Mouse (Mus musculus): ENCODE measurements around the gene Usp36.

The Usp36 gene

DNA sequence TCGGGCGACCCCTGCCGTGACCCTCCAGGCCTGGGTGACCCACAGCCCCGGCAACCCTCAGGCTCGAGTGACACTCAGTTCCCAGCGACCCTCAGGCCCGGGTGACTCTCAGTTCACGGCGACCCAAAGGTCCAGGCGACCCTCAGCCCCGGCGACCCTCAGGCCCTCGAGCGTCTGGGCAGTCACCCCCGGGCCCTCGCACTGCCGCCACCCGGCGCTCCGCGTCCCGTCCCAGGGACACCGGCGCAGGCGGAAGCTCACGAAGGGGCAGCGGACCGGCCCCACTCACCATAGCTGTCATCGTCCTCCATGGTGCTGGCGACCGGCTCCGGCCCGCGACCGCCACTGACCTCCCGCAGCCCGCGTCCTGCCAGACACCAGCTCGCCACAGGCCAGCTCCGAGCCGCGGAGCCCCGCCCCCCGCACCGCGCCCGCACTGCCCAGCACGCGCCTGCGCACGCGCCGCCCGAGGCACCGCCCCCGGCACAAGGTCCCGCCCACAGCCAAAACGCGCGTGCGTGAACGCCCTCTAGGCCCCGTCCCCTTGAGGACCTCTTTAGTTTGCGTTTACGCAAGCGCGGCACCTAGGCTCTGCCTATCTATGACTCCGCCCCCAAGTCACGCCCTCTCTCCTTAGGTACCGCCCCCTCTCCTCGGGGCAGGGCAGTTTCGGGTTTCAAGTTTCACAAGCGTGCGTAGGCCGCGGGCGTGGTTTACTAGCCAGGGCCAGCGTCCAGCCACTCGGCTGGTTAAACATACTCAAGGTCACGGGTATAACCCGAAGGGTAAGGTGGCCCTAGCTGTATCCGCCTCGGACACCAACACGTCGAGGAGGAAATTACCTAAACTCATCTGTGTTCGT is 41.7 kb downstream of the Usp36 start, which contains the start of gene Cyth1:
Gene Cyth1, minus strand, starts transcription at position 443 of the 862 bp plus-strand sequence.
- peak; percentile 100 for DNase-seq (ENCODE audit: low read depth)

DNA sequence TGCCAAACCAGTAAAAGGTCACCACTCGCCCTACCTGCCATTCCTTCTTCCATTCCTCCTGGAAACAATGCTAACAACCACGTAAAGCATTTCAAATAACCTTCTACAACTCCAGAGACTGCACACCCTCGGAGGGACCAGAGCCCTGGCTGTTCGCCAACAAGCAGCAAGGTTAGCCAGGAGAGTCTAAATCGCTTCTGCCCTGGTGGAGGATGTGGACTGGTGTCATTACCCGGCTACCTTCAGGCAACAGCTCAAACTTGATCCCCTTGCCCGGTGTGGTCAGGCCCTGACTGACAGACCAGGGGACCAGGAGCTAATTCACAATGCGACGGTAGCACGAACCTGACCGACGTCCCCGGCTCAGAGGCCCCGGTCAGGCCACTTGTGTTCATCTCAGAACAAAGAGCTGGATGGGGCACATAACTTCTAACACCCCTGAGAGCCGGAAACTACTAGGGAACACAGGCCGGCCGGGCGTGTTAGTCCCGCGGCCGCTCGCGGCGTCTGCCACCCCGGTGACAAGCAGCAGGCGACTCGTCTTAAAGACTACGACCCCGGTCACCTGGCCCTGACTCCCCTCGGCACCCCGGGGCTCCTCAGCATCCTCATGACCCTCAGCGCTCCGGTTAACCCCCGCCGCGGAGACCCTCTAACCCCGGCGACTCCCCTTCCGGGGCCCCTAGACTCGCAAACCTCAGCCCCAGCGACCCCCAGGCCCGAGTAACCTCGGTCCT is 42.5 kb downstream of the Usp36 start:
- DNase-seq (ENCODE audit: low read depth) = peak; percentile 68

DNA sequence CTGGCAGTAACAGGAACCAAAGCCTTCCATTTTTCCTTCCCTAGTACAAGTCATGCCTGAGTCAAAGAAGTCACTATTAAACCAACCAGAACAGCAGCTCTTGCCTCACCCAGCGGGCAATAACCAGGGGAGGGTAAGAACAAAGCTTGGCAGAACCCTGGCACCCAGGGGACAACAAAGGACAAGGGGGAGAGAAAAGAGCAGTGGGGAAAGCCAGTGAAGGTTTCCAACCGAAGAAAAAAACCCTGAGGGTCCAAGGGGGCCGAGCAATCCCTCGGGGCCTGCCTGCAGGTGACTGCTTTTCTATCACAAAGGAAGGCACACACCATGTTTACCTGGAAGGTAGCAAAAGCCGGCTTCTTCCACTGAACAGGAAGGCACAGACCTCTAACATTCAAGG is 43.3 kb downstream of the Usp36 start:
- no peak for DNase-seq (ENCODE audit: low read depth)

DNA sequence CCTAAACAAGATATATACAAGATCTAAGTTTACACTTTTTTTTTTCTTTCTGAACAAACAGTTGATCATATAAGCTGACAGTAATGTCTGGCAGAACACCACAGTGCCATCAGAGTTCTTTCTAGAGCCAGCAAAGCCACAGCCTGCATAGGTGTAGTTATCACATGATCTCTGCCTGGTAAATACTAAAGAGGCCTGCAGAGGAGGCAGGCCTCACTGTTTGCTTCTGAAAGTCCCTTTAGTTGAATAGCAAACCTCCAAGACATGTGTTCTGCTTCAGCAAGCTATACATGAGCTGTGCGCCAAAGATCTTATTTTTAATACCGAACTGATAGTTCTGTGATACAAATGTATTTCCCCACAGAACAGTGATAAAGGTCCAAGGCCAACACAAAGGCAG is 44.9 kb downstream of the Usp36 start:
- no peak for DNase-seq (ENCODE audit: low read depth)

DNA sequence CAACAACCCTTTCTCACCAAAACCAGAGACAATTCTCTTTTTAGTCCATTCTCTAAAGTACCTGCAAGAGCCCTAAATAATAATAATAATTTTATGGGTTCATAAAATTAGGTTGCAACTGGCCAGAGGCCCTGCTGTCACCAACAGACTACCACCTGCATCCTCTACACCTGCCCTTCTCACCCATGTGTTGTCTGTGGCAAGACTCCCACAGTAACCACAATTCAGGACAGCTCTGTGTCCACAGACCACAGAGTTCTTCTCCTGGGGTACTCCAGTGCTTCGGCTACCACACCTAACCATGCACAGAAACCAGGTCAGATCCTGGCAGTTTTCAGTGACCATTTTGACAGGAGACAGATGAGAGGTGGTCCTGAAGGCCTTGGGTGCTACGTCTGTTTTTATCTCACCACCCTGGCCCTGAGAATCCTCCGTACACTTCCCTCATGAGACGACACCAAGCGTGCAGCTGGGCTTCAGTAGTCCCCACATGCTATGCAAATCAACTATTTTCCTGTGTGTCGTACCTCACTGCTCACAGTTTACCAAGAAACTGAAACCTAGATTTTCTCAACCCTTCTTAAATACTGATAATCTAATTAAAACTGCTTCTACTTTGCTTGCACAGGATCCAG is 46.3 kb downstream of the Usp36 start:
- DNase-seq (ENCODE audit: low read depth) = no peak

DNA sequence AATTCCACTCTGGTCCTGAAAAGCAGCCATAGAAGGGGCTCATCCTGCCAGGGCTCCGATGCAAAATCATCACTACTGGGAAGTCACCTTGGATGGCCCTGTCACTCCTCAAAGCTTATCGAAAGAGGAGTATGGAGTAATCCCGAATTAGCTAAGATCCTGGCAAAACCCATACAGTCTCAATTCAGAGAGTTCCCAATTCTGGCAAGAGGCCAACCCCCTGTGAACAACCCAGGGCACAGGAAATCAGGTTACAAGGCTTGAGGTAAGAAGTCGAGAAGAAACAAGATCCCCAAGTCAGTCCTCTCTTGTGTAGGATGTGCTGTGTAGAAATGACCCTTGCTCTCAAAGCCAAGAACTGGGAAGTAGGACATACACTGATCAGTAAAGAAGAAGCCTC is 47.5 kb downstream of the Usp36 start:
- no peak for DNase-seq (ENCODE audit: low read depth)

DNA sequence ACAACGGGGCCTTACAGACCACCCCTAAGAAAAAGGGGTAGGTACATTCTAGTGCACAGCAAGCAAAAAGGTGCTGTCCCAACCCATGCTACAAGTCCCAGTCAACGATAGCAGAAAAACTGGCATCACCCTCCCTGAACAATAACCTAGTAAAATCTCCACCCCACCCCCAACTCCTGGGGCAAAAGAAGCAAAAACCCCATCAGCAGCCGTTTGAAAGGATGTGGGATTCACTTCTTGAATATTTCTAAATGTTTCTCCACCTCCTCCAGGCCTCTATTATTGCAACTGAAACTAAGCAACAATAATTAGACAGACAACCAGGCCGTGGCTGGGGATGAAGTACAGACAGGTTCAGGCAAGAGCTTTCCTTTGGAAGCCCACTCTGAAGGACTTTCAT is 49.7 kb downstream of the Usp36 start:
- DNase-seq (ENCODE audit: low read depth) = no peak

DNA sequence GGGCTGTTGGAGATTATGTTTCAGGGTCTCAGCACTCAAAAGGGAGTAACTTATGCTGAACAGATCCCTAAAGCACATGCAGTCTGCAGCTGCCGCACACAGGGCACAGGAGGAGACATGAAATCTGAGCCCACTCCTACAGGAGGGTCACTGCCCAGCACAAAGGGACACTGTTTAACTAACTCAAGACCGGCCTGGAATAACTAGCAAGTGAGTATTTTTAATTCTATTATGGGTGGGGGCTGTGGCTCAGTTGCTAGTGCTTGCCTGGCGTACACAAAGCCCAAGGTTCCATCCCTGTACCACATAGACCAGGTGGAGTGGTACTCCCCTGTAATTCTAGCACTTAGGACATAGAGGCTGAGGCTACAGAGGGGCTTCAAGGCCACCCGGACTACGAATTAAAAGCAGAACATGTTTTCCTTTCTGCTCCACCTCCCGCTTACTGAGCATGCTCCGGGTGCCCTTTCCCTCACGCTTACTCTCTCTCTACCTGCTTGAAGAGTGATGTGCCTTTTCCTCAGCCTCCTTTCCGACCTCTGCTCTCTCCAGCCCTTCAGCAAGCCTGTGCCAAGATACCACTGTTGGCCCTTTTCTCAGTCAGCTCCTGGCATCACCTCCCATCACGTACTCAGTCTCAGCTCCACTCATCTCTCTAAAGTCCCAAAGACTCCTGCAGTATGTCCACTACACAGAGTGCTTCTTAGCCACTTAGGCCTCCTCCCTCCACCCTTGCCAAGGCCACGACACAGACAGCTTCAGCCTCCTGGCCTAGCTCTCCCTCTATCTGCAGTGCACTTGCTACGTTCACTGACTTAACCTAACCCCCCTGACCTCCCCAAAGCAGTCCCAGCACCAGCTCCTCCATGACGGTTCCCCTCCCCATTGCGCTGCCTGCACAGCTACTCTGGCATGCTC is 50.5 kb downstream of the Usp36 start:
- no peak for DNase-seq (ENCODE audit: low read depth)

DNA sequence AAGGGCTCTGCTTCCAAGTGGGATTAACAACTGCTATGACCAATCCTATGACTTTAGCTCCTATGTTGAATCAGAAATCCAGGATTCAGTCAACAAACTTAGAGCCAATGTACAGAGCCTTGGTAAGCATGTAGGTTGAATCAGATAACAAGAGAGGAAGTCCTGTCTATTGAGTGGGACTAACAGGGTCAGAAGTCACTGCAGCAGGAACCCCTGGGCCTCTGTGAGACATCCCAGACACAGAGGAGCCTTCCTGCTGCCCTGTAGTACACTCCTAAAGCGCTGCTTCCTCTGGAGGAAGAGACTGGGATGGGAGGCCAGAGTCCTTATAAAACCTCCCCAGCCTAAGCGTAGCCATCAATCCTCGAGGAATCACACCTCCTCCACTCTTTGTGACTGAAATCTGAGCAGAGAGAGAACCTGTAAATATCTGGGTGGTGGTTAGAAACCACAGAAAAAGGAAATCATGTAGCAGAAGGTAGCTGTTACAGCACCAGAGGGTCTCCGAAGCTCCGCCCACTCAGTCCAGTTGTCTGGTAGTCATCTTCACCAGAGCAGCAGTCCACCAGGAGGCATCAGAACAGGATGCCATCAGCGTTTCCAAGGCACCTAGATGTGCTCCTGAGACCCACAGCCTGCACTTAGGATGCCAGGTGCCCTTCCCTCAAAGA is 53.4 kb downstream of the Usp36 start:
- no peak for DNase-seq (ENCODE audit: low read depth)

DNA sequence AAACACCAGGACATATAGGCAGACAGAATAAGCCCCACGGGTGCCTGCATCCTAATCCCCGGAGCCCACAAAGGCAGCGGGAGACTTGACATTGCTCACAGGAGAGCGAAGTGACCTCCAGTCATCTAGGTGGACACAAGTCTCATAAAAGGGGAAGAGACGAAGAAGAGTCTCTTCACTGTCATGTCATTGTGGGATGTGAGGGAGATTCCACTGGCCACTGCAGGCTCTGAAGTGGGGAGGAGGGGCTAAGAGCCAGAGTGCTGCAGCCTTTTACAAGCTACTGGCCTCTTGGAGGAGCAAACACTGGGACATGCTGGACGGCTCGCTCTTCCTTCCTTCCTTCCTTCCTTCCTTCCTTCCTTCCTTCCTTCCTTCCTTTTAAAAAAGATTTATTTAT is 55.1 kb downstream of the Usp36 start:
- no peak for DNase-seq (ENCODE audit: low read depth)

DNA sequence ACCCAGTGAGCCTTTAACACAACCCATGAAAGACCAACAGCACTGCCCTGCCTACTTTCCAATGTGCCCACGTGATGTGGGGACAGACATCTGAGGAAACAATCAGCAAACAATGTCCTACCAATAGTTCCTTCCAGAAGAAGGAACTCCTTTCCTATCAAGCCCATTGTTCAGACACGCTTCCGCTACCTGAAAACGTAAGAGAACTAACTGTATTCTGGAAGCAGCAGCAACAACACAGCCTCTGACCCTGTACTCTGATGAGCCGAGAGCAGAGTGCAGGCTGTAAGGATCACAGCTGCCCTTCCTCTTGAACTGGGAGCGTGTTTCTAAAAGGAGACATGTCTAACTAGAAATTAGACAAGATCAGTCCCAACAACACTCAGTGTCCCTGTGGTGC is 55.5 kb downstream of the Usp36 start:
- no peak for DNase-seq (ENCODE audit: low read depth)

DNA sequence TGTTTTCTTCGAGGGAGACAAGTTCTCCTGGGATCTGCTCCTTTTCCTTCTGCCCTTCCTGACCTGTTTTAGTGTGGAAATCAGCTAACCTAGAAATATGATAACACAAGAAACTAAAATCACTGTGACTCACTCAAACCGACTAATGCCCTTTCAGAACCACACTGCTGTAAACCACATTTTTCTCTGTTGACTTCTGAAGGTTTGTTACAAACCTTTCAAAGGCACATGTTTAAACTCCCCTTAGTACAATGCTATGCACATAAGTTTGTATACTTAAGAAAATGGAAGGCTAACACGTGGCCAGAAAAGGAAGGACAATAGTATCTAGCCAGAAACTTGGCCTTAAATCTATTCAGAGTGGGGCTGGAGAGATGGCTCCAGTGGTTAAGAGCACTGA is 56.1 kb downstream of the Usp36 start:
- peak; percentile 52 for DNase-seq (ENCODE audit: low read depth)

DNA sequence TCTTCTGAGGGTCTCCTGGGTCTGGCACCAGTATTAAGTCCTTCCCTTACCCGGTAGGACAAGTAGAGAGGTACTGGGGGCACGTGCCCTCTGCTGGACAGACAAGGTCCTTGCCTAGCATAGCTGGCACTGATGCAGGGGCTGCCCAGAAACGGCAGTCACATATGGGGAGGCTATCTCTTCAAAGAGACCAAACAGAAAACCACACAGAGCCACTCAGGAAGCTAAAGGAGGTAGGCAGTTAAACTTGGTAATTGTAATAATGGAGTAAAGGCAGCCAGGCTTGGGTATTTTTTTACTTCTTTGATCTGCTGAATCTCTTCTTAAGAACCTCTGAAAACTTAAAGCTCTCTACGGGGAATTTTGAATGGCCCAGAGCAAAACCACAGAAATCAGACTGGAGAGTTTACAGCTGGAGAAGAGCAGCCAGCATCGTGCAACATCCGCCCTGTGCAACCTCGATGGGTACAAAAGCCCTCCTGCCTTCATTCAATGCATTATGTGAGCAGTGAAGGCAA is 57.7 kb downstream of the Usp36 start:
- DNase-seq (ENCODE audit: low read depth) = peak; percentile 52

DNA sequence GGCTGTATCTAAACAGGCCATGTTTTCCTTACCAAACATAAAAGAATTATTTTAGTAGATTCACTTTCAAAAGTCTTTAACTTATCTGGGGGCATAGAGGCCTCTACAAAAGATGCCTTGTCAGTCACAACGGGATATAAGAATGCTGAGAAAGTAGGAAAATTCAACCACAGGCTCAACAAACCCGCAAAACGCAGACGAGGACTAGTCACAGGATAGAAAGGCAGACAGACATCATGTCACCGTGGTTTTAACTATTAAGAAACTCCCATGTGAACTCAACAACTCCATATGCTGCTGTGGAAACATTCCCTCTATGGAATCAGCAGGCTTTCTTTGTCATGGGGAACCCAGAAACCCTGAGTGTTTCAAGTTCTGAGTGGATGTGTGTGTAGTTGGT is 60.1 kb downstream of the Usp36 start:
- no peak for DNase-seq (ENCODE audit: low read depth)

DNA sequence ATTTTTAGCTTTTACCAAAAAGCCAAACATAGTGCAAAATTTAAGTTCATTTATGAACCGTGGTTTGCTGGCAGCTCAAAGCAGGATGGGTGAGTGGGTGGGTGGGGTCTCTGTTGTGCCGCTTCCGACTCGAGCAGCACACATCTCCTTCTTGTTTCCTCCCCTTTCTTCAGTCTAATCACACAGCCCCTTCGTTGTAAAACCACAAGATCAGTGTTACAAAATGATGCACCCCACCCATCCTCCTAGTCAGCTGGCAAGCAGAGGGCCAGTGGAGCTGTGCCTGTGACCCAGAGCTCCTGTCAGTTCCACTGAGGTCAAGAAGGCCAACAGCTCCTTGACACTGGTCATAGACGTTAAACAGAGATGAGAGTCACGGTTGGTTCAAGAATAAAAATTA is 62.4 kb downstream of the Usp36 start:
- DNase-seq (ENCODE audit: low read depth) = no peak

DNA sequence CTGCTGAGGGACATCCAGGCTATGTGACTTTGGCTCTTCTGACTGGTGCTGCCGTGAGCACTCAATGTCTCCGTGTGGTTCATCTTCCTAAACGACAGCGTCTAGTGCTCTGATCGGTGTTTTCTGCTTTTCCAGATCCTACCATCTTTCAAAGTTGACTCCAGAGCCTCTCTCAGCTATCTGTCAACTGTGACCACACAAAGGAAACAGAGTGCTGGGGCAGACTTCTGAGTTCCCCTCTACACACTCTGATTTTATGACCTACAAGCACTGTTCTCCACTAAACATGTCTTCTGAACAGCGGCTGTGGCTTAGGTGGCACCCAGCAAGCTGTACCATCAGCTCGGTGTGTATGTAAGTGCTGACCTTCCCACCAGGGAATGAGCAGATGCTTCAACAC is 63.2 kb downstream of the Usp36 start:
- no peak for DNase-seq (ENCODE audit: low read depth)

DNA sequence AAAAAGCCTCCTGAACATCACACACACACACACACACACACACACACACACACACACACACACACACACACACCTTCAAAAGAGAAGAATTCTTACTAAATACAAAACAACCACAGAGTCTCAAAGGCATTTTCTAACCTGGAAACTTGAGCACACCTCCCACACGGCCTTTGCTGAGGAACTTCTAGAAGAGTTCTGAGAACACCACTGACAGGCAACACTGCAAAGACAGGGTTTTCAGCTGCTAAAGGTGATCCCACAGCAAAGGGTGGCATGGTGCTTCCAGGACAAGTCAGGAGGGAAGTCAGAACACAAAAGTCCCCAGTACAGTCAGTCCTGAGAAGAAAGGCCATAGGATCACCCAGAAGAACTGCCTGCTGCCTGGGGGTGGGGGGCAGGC is 64.2 kb downstream of the Usp36 start:
- DNase-seq (ENCODE audit: low read depth) = no peak

DNA sequence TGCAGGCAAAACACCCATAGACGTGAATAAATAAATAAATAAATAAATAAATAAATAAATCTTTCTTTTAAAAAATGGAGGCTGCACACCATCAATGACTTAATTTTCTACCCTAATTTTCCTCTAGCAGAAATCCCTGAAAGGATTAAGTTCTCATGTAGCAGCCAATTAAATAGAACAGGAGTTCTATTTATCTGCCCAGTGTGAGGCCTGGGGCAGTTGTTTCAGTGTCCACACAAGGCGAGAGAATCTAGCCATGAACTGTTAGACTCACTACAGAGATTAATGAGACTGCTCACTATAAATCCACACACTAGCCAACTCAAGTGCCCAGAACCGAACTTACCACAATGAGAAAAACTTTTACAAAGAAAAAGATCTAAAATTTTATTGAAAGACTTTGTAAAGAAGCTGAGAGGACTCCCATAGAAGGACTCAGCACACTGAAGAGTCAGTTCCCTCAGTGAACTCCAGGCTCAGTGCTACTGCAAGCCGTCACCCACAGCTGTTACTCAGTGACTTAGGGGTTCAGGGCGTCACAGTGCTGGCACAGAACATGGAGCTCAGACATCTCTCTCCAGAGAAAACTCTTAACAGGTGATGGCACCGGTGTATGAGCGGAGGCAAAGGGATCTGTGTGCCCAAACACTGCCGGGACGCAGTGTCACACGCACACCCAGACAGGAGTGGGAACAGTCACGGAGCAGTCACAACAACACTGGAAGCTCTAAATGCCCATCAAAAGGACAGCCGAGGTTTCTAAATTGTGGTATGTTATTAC is 64.8 kb downstream of the Usp36 start:
- DNase-seq (ENCODE audit: low read depth) = no peak

DNA sequence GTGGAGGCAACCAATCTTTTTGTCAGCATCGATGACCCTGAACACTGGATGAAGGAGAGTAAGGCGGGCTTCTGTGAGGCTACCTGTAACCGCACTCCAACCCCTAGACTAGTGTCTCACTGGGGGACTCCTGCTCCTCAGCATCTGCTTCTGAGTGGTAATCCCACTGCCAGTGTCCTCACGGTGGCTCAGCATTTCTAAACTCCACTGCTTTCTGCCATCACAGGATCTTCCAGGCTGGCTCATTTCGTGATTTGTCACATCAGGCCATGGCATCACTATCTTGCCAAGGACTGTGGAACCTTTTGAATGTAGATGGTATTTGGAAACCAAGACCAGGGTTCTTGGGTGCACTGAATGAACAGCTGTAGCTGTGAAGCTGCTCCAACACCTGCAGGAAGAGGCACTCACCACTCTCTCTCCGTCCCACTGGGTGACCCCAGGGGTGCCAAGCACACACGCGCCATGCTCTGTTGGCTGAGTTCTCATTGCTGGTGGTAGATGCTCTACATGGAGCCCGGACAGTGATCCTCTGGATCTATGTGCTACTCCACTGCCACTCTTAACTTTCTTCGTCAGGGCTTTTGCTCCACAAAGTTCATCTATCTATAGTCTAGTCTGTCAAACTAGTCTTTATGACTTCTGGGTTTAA is 66.5 kb downstream of the Usp36 start:
- DNase-seq (ENCODE audit: low read depth) = no peak

DNA sequence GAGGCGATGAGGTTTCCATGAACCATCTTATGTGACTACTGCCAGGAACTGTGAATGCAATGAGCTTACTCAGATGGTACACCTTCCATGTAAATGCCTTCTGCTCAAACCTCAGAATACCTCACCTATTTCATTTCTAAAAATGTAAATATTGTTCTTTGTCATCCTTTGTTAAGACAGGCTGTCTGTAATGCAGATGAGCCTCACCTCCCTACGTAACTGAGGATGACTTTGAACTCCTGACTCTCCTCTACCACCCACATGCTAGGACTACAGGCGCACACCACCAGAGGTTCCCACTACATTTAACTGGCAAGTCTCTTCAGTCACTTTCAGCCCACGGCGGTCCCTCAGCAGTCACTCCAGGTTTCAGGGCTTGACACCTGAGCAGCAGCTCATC is 67.1 kb downstream of the Usp36 start:
- no peak for DNase-seq (ENCODE audit: low read depth)
